Mouse (Mus musculus) liver, embryonic 14.5 days (tissue): ENCODE data around the gene Tfb1m.

Experiments used
- CTCF ChIP-seq: IDR thresholded peaks from 2 replicates; pipeline ENCODE4 v1.5.1; 2016; ENCODE audit warnings: antibody characterized with exemption, low read depth, control low read depth
- EP300 ChIP-seq: IDR thresholded peaks from 2 replicates; pipeline ENCODE4 v1.6.1; 2016; ENCODE audit warnings: antibody characterized with exemption, low read depth

DNA sequence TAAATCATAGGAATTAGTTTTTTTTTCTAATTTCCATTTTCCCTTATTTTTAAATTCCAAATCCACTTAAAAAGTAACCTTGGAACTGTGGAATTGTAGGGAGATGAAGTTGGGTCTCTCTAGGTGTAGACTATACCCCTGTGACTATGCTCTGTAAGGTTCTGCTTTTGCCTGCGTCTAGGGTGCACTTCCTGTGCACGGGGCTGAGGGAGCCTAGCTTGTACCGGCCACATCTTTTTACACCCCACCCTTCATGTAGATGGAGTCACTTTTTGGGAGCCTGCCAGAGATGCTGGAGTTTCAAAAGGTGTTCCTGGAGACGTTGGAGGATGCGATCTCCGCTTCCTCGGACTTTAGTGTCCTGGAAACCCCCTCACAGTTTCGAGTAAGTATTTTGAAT lies 51.1 kb downstream of the Tfb1m start:
- TF ChIP-seq CTCF, result no peak
- TF ChIP-seq EP300, result no peak
